Comparison of ENCODE assay signal across 8 mouse cellular contexts in genomic region chr13:67451172-67452020, GRCm38 (mm10). TPM values are rescaled to one million over a fixed set of nuclear protein-coding genes. Genes with fewer than 3 reads are reported as not detected.
DNase-seq lines count a peak whose midpoint lies in the region; ATAC-seq lines count a peak whose summit lies in the region.

Gene Zfp874a (minus strand): TSS chr13:67451624.

- H3K4me3 ChIP-seq in hindbrain, embryonic 13.5 days, result peak within 1 kb of the TSS; percentile 55

- peak within 1 kb of the TSS; percentile 70 for H3K4me2 ChIP-seq in hindbrain, embryonic 13.5 days

- no peaks in the 10 kb centered on the region for H3K27me3 ChIP-seq in hindbrain, embryonic 13.5 days

- DNase-seq in NIH3T3 (ENCODE audit: low read depth), result peak; percentile 92
- peak; percentile 88 to 93 for DNase-seq in cerebellum, postnatal 14 days
- peak; percentile 77 to 80 for DNase-seq in frontal cortex, postnatal 14 days (ENCODE audit: low spot score in 2 of 2)
- peak; percentile 52 to 83 for DNase-seq in layer of hippocampus, postnatal 25 days (ENCODE audit: extremely low spot score in 1 of 2, low spot score in 1 of 2)
- peak; percentile 94 for DNase-seq in lung, postnatal 25 days (ENCODE audit: low spot score)
- peak; percentile 86 for DNase-seq in retina, embryonic 14.5 days (ENCODE audit: low spot score)
- DNase-seq in thymus, postnatal 4 days, result peak; percentile 90

- H3K36me3 ChIP-seq in hindbrain, embryonic 13.5 days, result peaks cover 8% of the 10 kb centered on the region

- ATAC-seq in hindbrain, embryonic 13.5 days (ENCODE audit: low FRiP score), result peak; percentile 97

- 3% methylated on average over 20 of the region's 20 CpGs for WGBS in hindbrain, embryonic 13.5 days

- H3K4me1 ChIP-seq in hindbrain, embryonic 13.5 days (replicated peaks), result peaks cover 9% of the 10 kb centered on the region; the same call in 1 of the 2 replicates

- H3K27ac ChIP-seq in hindbrain, embryonic 13.5 days, result no peak within 1 kb of the TSS

- peak within 1 kb of the TSS; percentile 77 for H3K9ac ChIP-seq in hindbrain, embryonic 13.5 days

- no peaks in the 10 kb centered on the region for H3K9me3 ChIP-seq in hindbrain, embryonic 13.5 days

RNA-seq across cellular contexts. Expression of gene Zfp874a, which starts in this region (rescaled TPM):
- polyA plus RNA-seq in hindbrain, embryonic 13.5 days (2015; fragmentation: Nextera tagmentation; extraction: Ambion mirVana), result 5.2 and 6.8 TPM in 2 replicates
- total RNA-seq in layer of hippocampus, postnatal 25 days (2021), result 10 to 100 TPM; 14.6 to 16.0 TPM
